Mouse (Mus musculus) megakaryocyte, embryonic 14.5 days (primary cell): ENCODE measurements around the gene Ndufv1.

Experiments used
- FLI1 ChIP-seq: IDR thresholded peaks from 2 replicates; pipeline ENCODE4 v1.6.1; 2012; ENCODE audit warnings: low read length, inconsistent platforms, mixed read lengths
- GATA1 ChIP-seq: IDR thresholded peaks from 3 replicates; pipeline ENCODE4 v1.6.1; 2012; ENCODE audit warnings: mixed read lengths, low read length, inconsistent platforms, borderline replicate concordance

- TF ChIP-seq GATA1 (no peak), FLI1 (no peak)
Observed at GRCm38 (mm10) chr19:4001752-4002151, 10.9 kb downstream of the Ndufv1 start.
